Mouse (Mus musculus): ENCODE measurements at regions not wholly inside any gene's neighbourhood (a gene's known extent, or its start where the extent isn't known, plus 50 kb on each side); places are given as distances from the start of the nearest gene placed in this dataset.

- WGBS, result 88% methylated on average over 2 of the region's 2 CpGs
- no peak for TF ChIP-seq POLR2A (IDR thresholded peaks at IDR 0.05; ENCODE audit: borderline replicate concordance, extremely low read depth, insufficient read depth, insufficient read length)
- Histone ChIP-seq H3K9ac (ENCODE audit: low read depth, low read length, severe bottlenecking) (no peak overlapping the region), H3K9me3 (ENCODE audit: control insufficient read depth, low read length) (no peaks in the 10 kb centered on the region), H3K27me3 (ENCODE audit: control insufficient read depth, insufficient read depth, low read length) (no peaks in the 10 kb centered on the region), H3K4me2 (replicated peaks; ENCODE audit: low read depth, low read length, severe bottlenecking) (no peak overlapping the region), H3K4me3 (replicated peaks; ENCODE audit: low read length) (no peak overlapping the region), H3K4me1 (ENCODE audit: control insufficient read depth, insufficient read depth, low read length) (no peaks in the 10 kb centered on the region), H3K27ac (replicated peaks; ENCODE audit: low read depth, low read length) (no peak overlapping the region), H3K36me3 (ENCODE audit: control insufficient read depth, insufficient read depth, low read length) (no peaks in the 10 kb centered on the region)
- no peak for ATAC-seq (ENCODE audit: low FRiP score, low read depth)
- no peak for DNase-seq (ENCODE audit: low spot score)
Observed at GRCm38 (mm10) chr2:148156122-148156521, 109.4 kb upstream of the Foxa2 start.

GRCm38 (mm10) chr2:148159028-148159600 lies 112.3 kb upstream of the Foxa2 start:
- H3K4me1 ChIP-seq (ENCODE audit: control insufficient read depth, insufficient read depth, low read length), result no peaks in the 10 kb centered on the region
- H3K4me3 ChIP-seq (replicated peaks; ENCODE audit: low read length), result no peak overlapping the region
- DNase-seq (ENCODE audit: low spot score) (no peak), ATAC-seq (ENCODE audit: low FRiP score, low read depth) (no peak)
- H3K4me2 ChIP-seq (replicated peaks; ENCODE audit: low read depth, low read length, severe bottlenecking), result no peak overlapping the region
- H3K27ac ChIP-seq (replicated peaks; ENCODE audit: low read depth, low read length), result no peak overlapping the region
- 58% methylated on average over 8 of the region's 8 CpGs for WGBS
- H3K36me3 ChIP-seq (ENCODE audit: control insufficient read depth, insufficient read depth, low read length), result no peaks in the 10 kb centered on the region
- no peaks in the 10 kb centered on the region for H3K9me3 ChIP-seq (ENCODE audit: control insufficient read depth, low read length)
- TF ChIP-seq POLR2A (IDR thresholded peaks at IDR 0.05; ENCODE audit: borderline replicate concordance, extremely low read depth, insufficient read depth, insufficient read length), result no peak
- no peaks in the 10 kb centered on the region for H3K27me3 ChIP-seq (ENCODE audit: control insufficient read depth, insufficient read depth, low read length)
- H3K9ac ChIP-seq (ENCODE audit: low read depth, low read length, severe bottlenecking), result no peak overlapping the region

GRCm38 (mm10) chr2:148160997-148161396 lies 114.2 kb upstream of the Foxa2 start:
- Histone ChIP-seq H3K4me3 (replicated peaks; ENCODE audit: low read length) (no peak overlapping the region), H3K4me1 (ENCODE audit: control insufficient read depth, insufficient read depth, low read length) (no peaks in the 10 kb centered on the region), H3K9me3 (ENCODE audit: control insufficient read depth, low read length) (no peaks in the 10 kb centered on the region), H3K9ac (ENCODE audit: low read depth, low read length, severe bottlenecking) (no peak overlapping the region), H3K36me3 (ENCODE audit: control insufficient read depth, insufficient read depth, low read length) (no peaks in the 10 kb centered on the region), H3K27me3 (ENCODE audit: control insufficient read depth, insufficient read depth, low read length) (no peaks in the 10 kb centered on the region), H3K27ac (replicated peaks; ENCODE audit: low read depth, low read length) (no peak overlapping the region), H3K4me2 (replicated peaks; ENCODE audit: low read depth, low read length, severe bottlenecking) (no peak overlapping the region)
- no peak for TF ChIP-seq POLR2A (IDR thresholded peaks at IDR 0.05; ENCODE audit: borderline replicate concordance, extremely low read depth, insufficient read depth, insufficient read length)
- ATAC-seq (ENCODE audit: low FRiP score, low read depth) (no peak), DNase-seq (ENCODE audit: low spot score) (no peak)
- WGBS, result 97% methylated on average over 12 of the region's 12 CpGs

- no peaks in the 10 kb centered on the region for H3K9me3 ChIP-seq (ENCODE audit: control insufficient read depth, low read length)
- TF ChIP-seq POLR2A (IDR thresholded peaks at IDR 0.05; ENCODE audit: borderline replicate concordance, extremely low read depth, insufficient read depth, insufficient read length), result no peak
- no peaks in the 10 kb centered on the region for H3K27me3 ChIP-seq (ENCODE audit: control insufficient read depth, insufficient read depth, low read length)
- no peak overlapping the region for H3K4me3 ChIP-seq (replicated peaks; ENCODE audit: low read length)
- no peak overlapping the region for H3K9ac ChIP-seq (ENCODE audit: low read depth, low read length, severe bottlenecking)
- no peak for DNase-seq (ENCODE audit: low spot score)
- no peaks in the 10 kb centered on the region for H3K4me1 ChIP-seq (ENCODE audit: control insufficient read depth, insufficient read depth, low read length)
- ATAC-seq (ENCODE audit: low FRiP score, low read depth), result no peak
- no peak overlapping the region for H3K4me2 ChIP-seq (replicated peaks; ENCODE audit: low read depth, low read length, severe bottlenecking)
- no peaks in the 10 kb centered on the region for H3K36me3 ChIP-seq (ENCODE audit: control insufficient read depth, insufficient read depth, low read length)
- no peak overlapping the region for H3K27ac ChIP-seq (replicated peaks; ENCODE audit: low read depth, low read length)
- 59% methylated on average over 1 of the region's 1 CpGs for WGBS
Observed at GRCm38 (mm10) chr2:148161966-148162365, 115.2 kb upstream of the Foxa2 start.

- WGBS, result 90% methylated on average over 1 of the region's 1 CpGs
- Histone ChIP-seq H3K4me1 (ENCODE audit: control insufficient read depth, insufficient read depth, low read length) (no peaks in the 10 kb centered on the region), H3K27ac (replicated peaks; ENCODE audit: low read depth, low read length) (no peak overlapping the region), H3K4me2 (replicated peaks; ENCODE audit: low read depth, low read length, severe bottlenecking) (no peak overlapping the region), H3K9ac (ENCODE audit: low read depth, low read length, severe bottlenecking) (no peak overlapping the region), H3K4me3 (replicated peaks; ENCODE audit: low read length) (no peak overlapping the region), H3K36me3 (ENCODE audit: control insufficient read depth, insufficient read depth, low read length) (no peaks in the 10 kb centered on the region), H3K27me3 (ENCODE audit: control insufficient read depth, insufficient read depth, low read length) (no peaks in the 10 kb centered on the region), H3K9me3 (ENCODE audit: control insufficient read depth, low read length) (no peaks in the 10 kb centered on the region)
- ATAC-seq (ENCODE audit: low FRiP score, low read depth), result no peak
- DNase-seq (ENCODE audit: low spot score), result no peak
- TF ChIP-seq POLR2A (IDR thresholded peaks at IDR 0.05; ENCODE audit: borderline replicate concordance, extremely low read depth, insufficient read depth, insufficient read length), result no peak
Observed at GRCm38 (mm10) chr2:148162562-148162961, 115.8 kb upstream of the Foxa2 start.

GRCm38 (mm10) chr2:148171113-148171512 lies 124.3 kb upstream of the Foxa2 start:
- 0 out of 2 replicates have a peak overlapping the region, but pooled peaks have one; percentile 3 for H3K27ac ChIP-seq (replicated peaks; ENCODE audit: low read depth, low read length)

More at GRCm38 (mm10) chr2:148171113-148171512, 124.3 kb upstream of the Foxa2 start:
- Histone ChIP-seq H3K4me2 (replicated peaks; ENCODE audit: low read depth, low read length, severe bottlenecking) (no peak overlapping the region), H3K4me1 (ENCODE audit: control insufficient read depth, insufficient read depth, low read length) (no peaks in the 10 kb centered on the region), H3K36me3 (ENCODE audit: control insufficient read depth, insufficient read depth, low read length) (no peaks in the 10 kb centered on the region), H3K4me3 (replicated peaks; ENCODE audit: low read length) (no peak overlapping the region), H3K27me3 (ENCODE audit: control insufficient read depth, insufficient read depth, low read length) (no peaks in the 10 kb centered on the region), H3K9me3 (ENCODE audit: control insufficient read depth, low read length) (no peaks in the 10 kb centered on the region), H3K9ac (ENCODE audit: low read depth, low read length, severe bottlenecking) (no peak overlapping the region)
- ATAC-seq (ENCODE audit: low FRiP score, low read depth), result no peak
- DNase-seq (ENCODE audit: low spot score), result no peak
- 62% methylated on average over 4 of the region's 4 CpGs for WGBS
- TF ChIP-seq POLR2A (IDR thresholded peaks at IDR 0.05; ENCODE audit: borderline replicate concordance, extremely low read depth, insufficient read depth, insufficient read length), result no peak

Data from limb, embryonic 14.5 days (tissue).